Mouse (Mus musculus): ENCODE data around the gene Nt5c3b. TPM values are rescaled to one million over a fixed set of nuclear protein-coding genes. Genes with fewer than 3 reads are reported as not detected.

The Nt5c3b gene
- polyA plus RNA-seq, 1 experiment from 2014 or later: 31.6 TPM

GRCm38 (mm10) chr11:100421537-100421936 lies 20.1 kb downstream of the Nt5c3b start:
- TF ChIP-seq CTCF (IDR thresholded peaks at IDR 0.05; ENCODE audit: low read depth): no peak
- H3K27me3 ChIP-seq (replicated peaks; ENCODE audit: control insufficient read depth, insufficient read depth, low read length): no peaks in the 10 kb centered on the region
- 88% methylated on average over 8 of the region's 8 CpGs for WGBS
- H3K4me3 ChIP-seq (ENCODE audit: low read depth, low read length): no peak overlapping the region
- ATAC-seq: no peak
- no peak overlapping the region for H3K27ac ChIP-seq (ENCODE audit: low read depth, low read length)
- H3K36me3 ChIP-seq (ENCODE audit: control insufficient read depth, insufficient read depth): no peaks in the 10 kb centered on the region
- H3K9me3 ChIP-seq (ENCODE audit: control insufficient read depth): no peaks in the 10 kb centered on the region
- no peaks in the 10 kb centered on the region for H3K4me1 ChIP-seq (replicated peaks; ENCODE audit: control insufficient read depth, insufficient read depth, low read length)
- no peak overlapping the region for H3K9ac ChIP-seq (ENCODE audit: low read depth, low read length)
- no peak overlapping the region for H3K4me2 ChIP-seq (replicated peaks; ENCODE audit: low read depth)

- no peaks in the 10 kb centered on the region for H3K9me3 ChIP-seq (ENCODE audit: control insufficient read depth)
- peaks cover 6% of the 10 kb centered on the region; the same call in 1 of the 2 replicates for H3K4me1 ChIP-seq (replicated peaks; ENCODE audit: control insufficient read depth, insufficient read depth, low read length)
- peak within 1 kb of the TSS; percentile 69 for H3K27ac ChIP-seq (ENCODE audit: low read depth, low read length)
- no peaks in the 10 kb centered on the region for H3K36me3 ChIP-seq (ENCODE audit: control insufficient read depth, insufficient read depth)
- no peaks in the 10 kb centered on the region for H3K27me3 ChIP-seq (replicated peaks; ENCODE audit: control insufficient read depth, insufficient read depth, low read length)
- peak within 1 kb of the TSS; percentile 74 for H3K4me2 ChIP-seq (replicated peaks; ENCODE audit: low read depth)
- WGBS: 3% methylated on average over 31 of the region's 31 CpGs
- TF ChIP-seq CTCF (IDR thresholded peaks at IDR 0.05; ENCODE audit: low read depth): no peak
- peak within 1 kb of the TSS; percentile 54 for H3K4me3 ChIP-seq (ENCODE audit: low read depth, low read length)
- peak within 1 kb of the TSS; percentile 50 for H3K9ac ChIP-seq (ENCODE audit: low read depth, low read length)
- peak; percentile 11 for ATAC-seq
Observed at GRCm38 (mm10) chr11:100414914-100415822, 26.4 kb downstream of the Nt5c3b start, which contains the start of gene Fkbp10. Gene Fkbp10 (plus strand): TSS chr11:100415697.

GRCm38 (mm10) chr11:100414021-100414913 lies 27.3 kb downstream of the Nt5c3b start, which contains the start of gene P3h4:
Gene P3h4 (minus strand): TSS chr11:100414836.
- Histone ChIP-seq H3K27me3 (replicated peaks; ENCODE audit: control insufficient read depth, insufficient read depth, low read length) (no peaks in the 10 kb centered on the region), H3K4me1 (replicated peaks; ENCODE audit: control insufficient read depth, insufficient read depth, low read length) (peaks cover 6% of the 10 kb centered on the region; the same call in 1 of the 2 replicates), H3K4me2 (replicated peaks; ENCODE audit: low read depth) (peak within 1 kb of the TSS; percentile 74), H3K36me3 (ENCODE audit: control insufficient read depth, insufficient read depth) (peaks cover 4% of the 10 kb centered on the region; the same call in 1 of the 2 replicates), H3K9me3 (ENCODE audit: control insufficient read depth) (no peaks in the 10 kb centered on the region), H3K4me3 (ENCODE audit: low read depth, low read length) (peak within 1 kb of the TSS; percentile 54), H3K27ac (ENCODE audit: low read depth, low read length) (peak within 1 kb of the TSS; percentile 69), H3K9ac (ENCODE audit: low read depth, low read length) (peak within 1 kb of the TSS; percentile 50)
- ATAC-seq: peak; percentile 78
- WGBS: 2% methylated on average over 90 of the region's 93 CpGs
- peak; percentile 91 for TF ChIP-seq CTCF (IDR thresholded peaks at IDR 0.05; ENCODE audit: low read depth)

- no peaks in the 10 kb centered on the region for H3K27me3 ChIP-seq (replicated peaks; ENCODE audit: control insufficient read depth, insufficient read depth, low read length)
- no peaks in the 10 kb centered on the region for H3K9me3 ChIP-seq (ENCODE audit: control insufficient read depth)
- peak overlapping the region; percentile 47 for H3K9ac ChIP-seq (ENCODE audit: low read depth, low read length)
- ATAC-seq: no peak
- peak overlapping the region; percentile 74 for H3K4me2 ChIP-seq (replicated peaks; ENCODE audit: low read depth)
- 68% methylated on average over 11 of the region's 11 CpGs for WGBS
- peak overlapping the region; percentile 54 for H3K4me3 ChIP-seq (ENCODE audit: low read depth, low read length)
- H3K4me1 ChIP-seq (replicated peaks; ENCODE audit: control insufficient read depth, insufficient read depth, low read length): peaks cover 6% of the 10 kb centered on the region; the same call in 1 of the 2 replicates
- H3K27ac ChIP-seq (ENCODE audit: low read depth, low read length): peak overlapping the region; percentile 7; the same call in 1 of the 2 replicates
- peaks cover 10% of the 10 kb centered on the region for H3K36me3 ChIP-seq (ENCODE audit: control insufficient read depth, insufficient read depth)
- no peak for TF ChIP-seq CTCF (IDR thresholded peaks at IDR 0.05; ENCODE audit: low read depth)
Observed at GRCm38 (mm10) chr11:100413541-100413940, 28.1 kb downstream of the Nt5c3b start.

- whole genome bisulfite sequencing: 27% methylated on average over 11 of the region's 11 CpGs
- no peak overlapping the region for H3K9ac ChIP-seq (ENCODE audit: low read depth, low read length)
- peak overlapping the region; percentile 46; the same call in 1 of the 2 replicates for H3K27ac ChIP-seq (ENCODE audit: low read depth, low read length)
Observed at GRCm38 (mm10) chr11:100411736-100412135, 29.9 kb downstream of the Nt5c3b start.

More at GRCm38 (mm10) chr11:100411736-100412135, 29.9 kb downstream of the Nt5c3b start:
- peaks cover 6% of the 10 kb centered on the region; the same call in 1 of the 2 replicates for H3K4me1 ChIP-seq (replicated peaks; ENCODE audit: control insufficient read depth, insufficient read depth, low read length)
- peak; percentile 44; the same call in 1 of the 2 replicates for ATAC-seq
- TF ChIP-seq CTCF (IDR thresholded peaks at IDR 0.05; ENCODE audit: low read depth): no peak
- peaks cover 10% of the 10 kb centered on the region for H3K36me3 ChIP-seq (ENCODE audit: control insufficient read depth, insufficient read depth)
- H3K9me3 ChIP-seq (ENCODE audit: control insufficient read depth): no peaks in the 10 kb centered on the region
- H3K27me3 ChIP-seq (replicated peaks; ENCODE audit: control insufficient read depth, insufficient read depth, low read length): no peaks in the 10 kb centered on the region
- H3K4me3 ChIP-seq (ENCODE audit: low read depth, low read length): no peak overlapping the region
- peak overlapping the region; percentile 35 for H3K4me2 ChIP-seq (replicated peaks; ENCODE audit: low read depth)

Measured in intestine, postnatal 0 days (tissue).